Mouse (Mus musculus) left cerebral cortex, postnatal 36 days (tissue): ENCODE measurements at regions not wholly inside any gene's neighbourhood (a gene's known extent, or its start where the extent isn't known, plus 50 kb on each side); places are given as distances from the start of the nearest gene placed in this dataset.
A peak's percentile ranks its signal among the peaks of the same experiment; 100 is the strongest.

Experiments
- DNase-seq, 2 experiments: peaks; one replicate each; pipeline ENCODE4 v3.0.0; 2021 to 2022; ENCODE audit warnings: low spot score in 2 of 2, mixed read lengths in 1 of 2
- intact Hi-C: fragments of 180-260 bp; cut with DNase I; formaldehyde crosslinking; loops from one replicate; pipeline ENCODE4 v1.15.1; 2025

DNA sequence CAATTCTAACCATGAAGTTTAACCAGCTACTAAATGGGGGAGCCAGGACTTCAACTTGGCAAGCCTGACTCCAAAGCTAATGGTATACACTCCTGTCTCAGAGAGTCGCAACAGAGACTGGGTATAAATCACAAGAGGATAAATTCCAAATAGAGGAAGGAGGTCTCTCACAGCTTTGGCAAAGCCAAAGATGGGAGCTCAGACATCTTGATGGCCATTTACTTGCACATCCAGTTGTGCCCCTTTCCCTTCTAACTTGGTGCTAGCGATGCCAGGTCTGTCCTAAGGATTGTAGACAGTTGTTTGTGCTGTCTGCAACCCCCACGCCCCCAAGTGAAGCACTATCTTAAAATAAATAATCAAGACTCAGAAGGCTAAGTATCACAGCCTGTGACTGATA, 72.7 kb upstream of the Foxo1 start:
- intact Hi-C loops: loop anchor here (5.0 to 10.0 kb wide), 4 partner anchors 313 to 543 kb away; no protein-coding TSS in a partner anchor
- no peak for DNase-seq

- intact Hi-C loops: loop anchor here (2.0 to 10.0 kb wide), 5 partner anchors 93 to 544 kb away; no protein-coding TSS in a partner anchor
- DNase-seq: peak; percentile 66 to 70
These were observed 71.8 kb upstream of the Foxo1 start for GRCm38 (mm10) chr3:52196047-52196935.

DNA sequence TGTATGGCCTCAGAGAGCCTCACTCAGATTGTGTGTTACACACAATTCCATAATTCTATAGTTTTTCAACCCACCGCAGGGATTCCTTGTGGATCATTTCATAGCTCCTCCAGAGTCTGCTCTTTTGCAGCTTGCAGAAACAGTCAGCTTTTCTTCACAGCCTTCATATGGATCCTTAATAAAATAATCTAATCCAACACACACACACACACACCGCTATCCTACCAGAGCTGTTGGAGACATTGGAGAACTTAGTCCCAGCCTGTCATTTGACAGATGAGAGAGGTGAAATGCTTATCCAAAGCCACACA, 71.2 kb upstream of the Foxo1 start:
- no peak for DNase-seq
- intact Hi-C loops: loop anchor here (2.0 to 10.0 kb wide), 5 partner anchors 94 to 545 kb away; no protein-coding TSS in a partner anchor

GRCm38 (mm10) chr3:52197982-52198750, 70.0 kb upstream of the Foxo1 start:
- intact Hi-C loops: loop anchor here (1.0 to 10.0 kb wide), 6 partner anchors 95 to 546 kb away; no protein-coding TSS in a partner anchor
- peak; percentile 70 to 71 for DNase-seq

DNA sequence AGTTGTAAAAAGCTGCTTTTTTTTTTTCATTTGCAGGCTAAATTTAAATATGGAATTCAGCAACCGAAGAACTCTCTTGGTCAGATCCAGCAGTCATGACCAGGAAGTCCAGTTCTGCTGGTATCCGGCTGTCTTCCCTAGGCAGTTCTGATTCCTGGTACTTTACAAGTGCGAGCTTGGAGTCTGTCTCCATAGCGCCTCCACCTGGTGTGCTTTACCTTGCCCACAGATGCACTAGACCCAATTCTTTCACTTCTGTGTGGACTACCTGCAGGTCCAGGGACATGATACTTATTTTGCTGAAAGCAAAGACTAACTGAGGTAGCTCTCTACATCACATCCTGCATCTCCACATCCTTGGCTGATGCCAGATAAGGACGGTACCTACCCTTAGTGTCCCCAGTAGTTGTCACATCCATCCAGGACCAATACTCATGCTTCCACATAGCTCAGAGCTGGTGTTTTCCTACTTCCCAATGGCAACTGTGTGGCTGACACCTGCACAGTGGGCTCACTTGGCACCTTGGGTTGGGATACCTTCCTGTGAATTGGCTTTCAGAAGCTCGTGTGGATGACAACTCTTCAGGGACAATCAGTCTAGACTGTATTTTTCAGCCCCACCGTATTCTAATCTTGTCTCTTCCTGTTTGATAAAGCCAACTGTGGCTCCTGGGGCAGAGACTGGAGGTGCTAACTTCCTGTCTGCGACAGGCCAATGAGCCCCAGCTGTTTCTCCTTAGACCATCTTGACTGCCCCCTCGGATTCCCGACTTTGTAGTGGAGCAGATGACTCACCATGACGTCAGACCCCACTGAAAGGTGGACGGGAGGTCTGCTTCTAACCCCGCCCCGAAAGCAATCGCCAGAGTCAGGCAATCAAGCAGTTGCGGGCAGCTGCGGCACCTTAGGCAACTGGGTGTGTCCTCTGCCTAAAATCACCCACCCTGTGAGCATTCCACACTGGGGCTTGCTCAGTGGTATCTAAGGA, 69.1 kb upstream of the Foxo1 start:
- no peak for DNase-seq
- intact Hi-C loops: loop anchor here (1.0 to 10.0 kb wide), 5 partner anchors 153 to 547 kb away; no protein-coding TSS in a partner anchor

- intact Hi-C loops: no loop called here
- DNase-seq: no peak
These were observed 68.0 kb upstream of the Foxo1 start for GRCm38 (mm10) chr3:52200106-52200505.

GRCm38 (mm10) chr3:52210556-52211302, 57.4 kb upstream of the Foxo1 start:
- DNase-seq: no peak
- intact Hi-C loops: loop anchor here (10.0 kb wide), 1 partner anchor 646 kb away; the partner anchor contains the start of gene Setd7

DNA sequence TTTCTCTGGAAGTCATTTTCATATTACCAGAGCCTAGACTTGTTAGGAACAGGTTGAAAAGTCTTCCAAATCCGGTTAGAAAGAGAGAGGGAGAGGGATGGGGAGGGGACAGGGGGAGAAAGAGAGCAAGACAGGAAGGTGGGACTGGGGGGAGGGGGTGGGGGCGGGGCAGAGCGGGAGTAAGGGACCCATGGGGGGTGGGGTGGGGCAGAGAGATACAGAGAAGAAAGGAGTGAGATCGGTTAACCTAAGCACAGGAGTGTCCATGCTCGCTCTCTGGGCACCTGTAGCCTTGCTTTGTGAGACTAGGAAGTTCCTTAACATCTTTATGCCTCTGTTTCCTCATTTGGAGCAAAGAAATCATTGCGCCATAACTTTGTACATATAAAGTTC, 56.8 kb upstream of the Foxo1 start:
- no peak for DNase-seq
- intact Hi-C loops: loop anchor here (10.0 kb wide), 1 partner anchor 646 kb away; the partner anchor contains the start of gene Setd7

DNA sequence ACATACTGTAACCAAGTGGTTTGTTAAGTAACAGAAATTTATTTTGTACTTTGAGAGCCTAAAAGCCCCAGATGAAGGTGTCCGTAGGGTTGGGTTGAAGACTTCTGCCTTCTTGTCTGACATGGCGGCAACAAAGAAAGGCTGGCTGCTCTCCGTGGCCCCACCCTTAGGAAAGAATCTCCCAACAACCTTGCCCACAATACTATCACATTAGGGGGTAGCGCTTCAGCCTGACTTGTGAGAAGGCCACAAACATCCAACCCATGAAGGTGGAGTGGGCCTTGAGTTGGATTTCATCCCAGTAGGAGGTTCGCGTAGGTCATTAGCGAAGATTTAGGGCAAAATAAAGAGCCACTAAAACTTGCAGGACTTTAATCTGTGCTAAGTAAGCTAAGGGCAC, 54.0 kb upstream of the Foxo1 start:
- intact Hi-C loops: loop anchor here (10.0 kb wide), 1 partner anchor 649 kb away; the partner anchor contains the start of gene Setd7
- no peak for DNase-seq

GRCm38 (mm10) chr3:52215083-52215482, 53.1 kb upstream of the Foxo1 start:
- intact Hi-C loops: loop anchor here (10.0 kb wide), 1 partner anchor 650 kb away; the partner anchor contains the start of gene Setd7
- no peak for DNase-seq
